Mouse (Mus musculus) ovary, postnatal 10 days (tissue): ENCODE measurements at regions not wholly inside any gene's neighbourhood (a gene's known extent, or its start where the extent isn't known, plus 50 kb on each side); places are given as distances from the start of the nearest gene placed in this dataset.

ENCODE experiments used
- DNase-seq: peaks from one replicate; pipeline ENCODE4 v3.0.0; 2022; ENCODE audit warnings: low spot score

GRCm38 (mm10) chr11:44027046-44027445 lies 126.0 kb upstream of the Adra1b start:
- DNase-seq, result no peak

DNA sequence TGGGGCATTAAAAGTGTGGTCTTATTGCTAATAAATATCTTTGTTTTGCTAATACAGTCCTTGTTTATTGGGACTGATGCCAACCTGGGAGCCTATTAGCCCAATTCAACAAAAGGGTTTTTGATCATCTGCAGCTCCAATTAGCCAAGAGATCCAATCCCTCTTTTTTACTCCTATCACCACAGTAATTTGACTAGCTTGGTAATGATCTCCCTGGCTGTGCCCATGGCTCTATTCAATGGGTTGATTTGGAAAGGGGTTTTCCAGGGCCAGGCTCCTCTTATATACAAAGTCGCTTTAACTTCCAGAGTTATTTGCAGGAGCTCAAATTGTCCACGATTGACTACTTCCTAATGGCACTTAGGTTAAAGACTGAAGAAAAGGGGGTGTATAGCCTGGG lies 145.1 kb upstream of the Adra1b start:
- DNase-seq, result no peak

- no peak for DNase-seq
Measured at GRCm38 (mm10) chr11:44049253-44049976, 148.4 kb upstream of the Adra1b start.

DNA sequence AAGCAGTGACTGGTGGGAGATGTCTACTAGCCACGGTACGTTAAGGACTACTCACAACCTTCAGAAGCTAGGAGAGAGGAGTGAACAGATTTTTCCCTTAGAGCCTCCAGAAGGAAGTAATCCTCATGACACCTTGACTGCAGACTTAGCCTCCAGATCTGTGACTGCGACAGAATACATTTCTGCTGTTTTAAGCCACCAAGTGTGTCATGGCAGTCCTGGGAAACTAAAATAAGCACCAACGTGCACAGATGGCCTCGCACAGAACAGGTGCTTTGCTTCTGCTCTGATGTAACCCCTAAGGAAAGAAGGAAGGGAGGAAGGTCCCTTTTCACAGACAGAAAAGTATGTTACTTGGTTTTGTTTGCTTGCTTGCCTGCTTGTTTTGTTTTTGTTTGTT lies 151.5 kb upstream of the Adra1b start:
- no peak for DNase-seq

DNA sequence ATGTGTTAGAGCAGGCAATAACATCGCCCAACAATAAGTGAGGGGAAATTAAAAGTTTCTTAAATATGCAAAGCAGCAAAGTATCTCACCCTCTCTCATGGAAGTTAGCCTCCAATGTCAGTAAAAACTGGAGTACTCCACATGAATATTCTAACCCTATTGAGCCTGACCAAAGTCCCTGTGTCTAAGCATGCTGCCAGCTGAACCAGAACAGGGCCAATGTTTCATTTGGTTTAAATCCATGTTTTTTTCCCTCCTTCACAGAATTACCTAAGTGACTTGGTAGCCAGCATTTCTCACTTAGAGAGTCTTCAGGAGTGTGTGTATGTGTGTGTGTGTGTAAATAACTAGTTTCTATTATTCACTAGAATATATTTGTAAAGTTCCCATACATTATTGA lies 161.4 kb upstream of the Adra1b start:
- no peak for DNase-seq

- DNase-seq, result no peak
Measured at GRCm38 (mm10) chr11:44066176-44066575, 165.2 kb upstream of the Adra1b start.

- no peak for DNase-seq
Measured at GRCm38 (mm10) chr11:44083716-44084115, 182.7 kb upstream of the Adra1b start.

DNA sequence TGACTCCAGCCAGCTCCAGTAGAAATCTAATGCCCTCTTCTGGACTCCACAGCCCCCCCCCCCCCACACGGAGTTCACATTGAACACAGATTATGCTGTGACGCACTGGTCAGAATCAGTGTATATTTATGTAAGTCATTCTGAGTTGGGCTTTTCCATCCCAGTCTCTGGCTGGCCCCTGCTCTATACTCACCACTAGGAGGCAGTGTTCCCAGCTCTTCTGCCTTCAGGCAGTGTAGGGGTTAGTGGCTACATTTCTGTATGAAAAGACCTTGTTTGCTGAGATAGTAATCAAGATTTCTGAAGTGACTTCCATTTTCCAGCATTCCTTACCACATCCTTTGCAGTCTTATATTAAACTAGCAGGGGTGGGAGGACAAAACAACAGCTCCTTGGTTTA lies 185.9 kb upstream of the Adra1b start:
- no peak for DNase-seq

GRCm38 (mm10) chr11:44089514-44089913 lies 188.5 kb upstream of the Adra1b start:
- no peak for DNase-seq

DNA sequence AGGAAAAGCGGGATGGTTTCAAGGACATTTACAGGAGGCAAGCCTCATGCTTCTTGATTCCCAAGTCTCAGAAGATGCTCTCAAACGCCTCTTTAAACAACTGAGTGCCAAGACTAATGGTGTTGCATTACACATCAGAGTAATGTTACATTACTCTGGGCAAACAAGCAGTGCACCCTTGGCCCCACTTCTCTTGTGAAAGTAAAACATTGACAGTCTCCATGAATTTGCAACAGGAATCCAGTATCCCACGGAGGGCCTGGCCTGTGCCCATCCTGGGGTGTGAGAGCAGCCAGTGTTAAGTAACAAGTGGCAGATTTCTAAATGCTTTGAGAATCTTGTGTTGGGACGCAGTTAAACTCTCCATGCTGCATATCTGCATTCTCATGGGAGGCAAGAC lies 194.3 kb upstream of the Adra1b start:
- DNase-seq, result no peak

GRCm38 (mm10) chr11:44103188-44103840 lies 202.3 kb upstream of the Adra1b start:
- no peak for DNase-seq

DNA sequence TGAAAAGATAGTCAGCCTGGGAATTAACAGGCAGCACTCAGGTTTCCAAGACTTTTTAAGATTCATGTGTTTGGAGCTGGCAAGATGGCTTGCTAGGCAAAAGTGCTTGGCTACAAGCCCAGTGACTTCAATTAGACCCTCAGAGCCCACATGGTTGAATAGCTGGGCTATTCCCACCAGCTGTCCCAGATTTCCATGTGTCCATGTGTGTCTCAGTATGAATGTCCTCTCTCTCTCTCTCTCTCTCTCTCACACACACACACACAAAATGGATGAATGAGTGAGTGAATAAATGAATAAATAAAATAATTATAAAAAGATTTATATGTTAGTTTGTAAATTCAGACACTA lies 202.8 kb upstream of the Adra1b start:
- no peak for DNase-seq

- no peak for DNase-seq
Measured at GRCm38 (mm10) chr11:44106231-44106630, 205.2 kb upstream of the Adra1b start.

GRCm38 (mm10) chr11:44111525-44111924 lies 210.5 kb upstream of the Adra1b start:
- no peak for DNase-seq

GRCm38 (mm10) chr11:44127088-44127487 lies 226.1 kb upstream of the Adra1b start:
- DNase-seq, result no peak

DNA sequence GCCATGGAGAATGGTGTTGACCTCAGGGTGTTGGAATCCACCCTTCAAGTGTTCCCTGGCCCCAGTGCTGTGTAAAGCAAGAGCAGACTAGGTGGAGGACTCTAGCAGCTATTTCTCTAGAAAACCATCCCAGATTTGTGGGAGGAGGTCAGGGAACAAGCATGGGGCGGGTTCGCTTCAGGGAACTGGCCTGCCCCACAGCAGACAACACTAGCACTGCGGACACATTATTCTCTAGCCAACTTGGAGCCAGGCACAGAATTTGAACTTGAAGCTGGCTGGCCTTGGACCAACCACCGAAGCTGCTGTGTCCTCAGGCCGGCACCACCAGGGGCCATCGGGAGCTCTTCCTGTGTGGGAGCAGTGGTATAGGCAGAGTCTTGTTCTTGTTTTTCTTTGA lies 227.5 kb upstream of the Adra1b start:
- DNase-seq, result no peak

DNA sequence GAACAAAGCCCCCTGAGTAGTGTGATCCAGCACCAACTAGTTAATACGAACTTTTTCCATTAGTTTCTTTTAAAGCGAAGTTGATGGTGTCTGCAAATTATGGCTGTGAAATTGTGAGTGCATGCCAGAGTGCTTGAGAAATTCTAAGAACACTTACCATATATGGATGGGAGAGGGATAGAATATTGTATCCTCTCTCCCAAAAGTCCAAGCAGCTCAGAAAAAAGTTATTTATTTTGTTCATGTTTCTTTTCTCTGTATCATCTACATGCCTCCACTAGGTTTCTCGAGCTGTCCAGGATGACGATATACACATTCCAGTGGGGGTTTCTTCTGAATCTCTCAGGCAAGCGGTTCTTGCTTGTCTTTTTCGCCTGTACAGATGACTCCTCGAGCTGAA lies 232.2 kb upstream of the Adra1b start:
- no peak for DNase-seq

DNA sequence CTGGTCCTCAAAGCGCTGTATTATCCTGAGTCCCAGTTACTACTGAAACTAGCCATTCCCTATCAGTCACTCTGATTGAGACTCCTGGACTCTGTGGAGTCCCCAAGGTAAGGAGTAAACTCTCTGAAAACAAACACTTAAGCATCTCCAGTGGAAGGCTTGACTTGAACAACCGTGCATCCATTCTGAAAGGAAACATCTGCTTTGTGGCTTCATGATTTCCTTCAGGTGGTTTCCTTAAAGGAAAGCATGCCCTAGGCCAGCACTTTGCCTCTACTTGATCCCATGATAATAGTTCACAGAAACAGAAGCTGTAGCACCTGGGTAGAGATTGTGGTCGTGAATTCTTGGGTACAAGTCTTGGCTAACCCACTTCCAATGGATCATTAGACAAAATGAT lies 235.0 kb upstream of the Adra1b start:
- no peak for DNase-seq

- no peak for DNase-seq
Measured at GRCm38 (mm10) chr11:44142996-44143395, 242.0 kb upstream of the Adra1b start.

DNA sequence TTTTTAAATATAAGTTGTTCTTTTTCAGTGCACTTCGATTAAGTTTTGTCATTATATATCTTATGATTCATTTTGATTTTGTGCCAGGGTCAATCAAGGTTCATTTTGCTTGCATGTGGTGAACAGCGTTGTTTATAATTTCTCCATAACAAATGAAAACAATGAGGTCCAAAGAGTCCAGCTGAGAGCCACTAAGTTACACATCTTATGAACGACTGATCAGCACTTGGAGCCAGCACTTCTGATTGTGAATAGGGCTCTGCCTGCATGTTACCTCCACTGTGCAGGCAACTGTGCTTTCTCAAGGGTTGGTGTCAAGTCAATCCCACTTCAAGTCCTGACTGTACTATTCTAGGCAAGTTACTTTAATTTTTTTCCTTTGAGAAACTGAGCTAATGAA lies 243.5 kb upstream of the Adra1b start:
- no peak for DNase-seq

DNA sequence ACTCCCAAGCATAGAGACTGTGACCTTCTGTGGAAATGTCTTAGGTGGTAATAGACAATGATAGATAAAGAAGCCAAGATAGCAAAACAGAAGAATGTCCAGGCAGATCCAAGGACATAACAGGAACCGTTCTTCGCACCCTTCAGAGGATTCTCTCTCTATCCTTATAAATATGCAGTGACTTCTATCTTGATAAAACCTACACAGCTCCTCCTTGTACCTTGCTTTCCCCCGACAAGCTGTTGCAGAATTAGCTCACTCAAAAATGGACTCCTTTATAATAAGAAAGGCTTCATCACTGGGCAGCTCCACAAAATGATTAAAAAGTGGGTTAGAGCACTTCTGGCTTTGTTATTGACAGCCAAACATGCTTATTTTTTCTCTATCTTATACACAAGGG lies 245.4 kb upstream of the Adra1b start:
- DNase-seq, result no peak

GRCm38 (mm10) chr11:44153576-44153975 lies 246.3 kb upstream of the Il12b start:
- no peak for DNase-seq

DNA sequence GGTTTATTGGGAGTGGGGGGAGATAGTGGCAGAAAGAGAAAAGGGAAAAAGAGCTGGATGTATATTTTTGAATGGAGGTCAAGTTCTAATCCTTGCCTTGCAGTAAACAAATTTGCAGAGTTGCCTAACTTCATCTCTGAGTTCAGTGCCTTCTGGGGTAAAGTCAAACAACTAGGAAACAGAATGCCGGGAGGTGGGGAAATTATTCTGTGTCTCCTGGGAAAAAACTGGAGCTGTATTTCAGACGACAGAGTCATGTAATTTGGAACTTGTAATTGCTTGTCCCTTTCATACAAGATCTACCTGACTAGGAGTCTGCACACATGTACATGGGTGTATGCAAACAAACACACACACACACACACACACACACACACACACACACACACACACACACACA lies 244.3 kb upstream of the Il12b start:
- no peak for DNase-seq

- no peak for DNase-seq
Measured at GRCm38 (mm10) chr11:44156081-44156480, 243.8 kb upstream of the Il12b start.
